Mouse (Mus musculus): Measurements from ENCODE around the gene Hs3st3a1. TPM values are rescaled to one million over a fixed set of nuclear protein-coding genes. Genes with fewer than 3 reads are reported as not detected.

The Hs3st3a1 gene
- polyA plus RNA-seq, 2 experiments = 0.06 to 0.20 TPM

DNA sequence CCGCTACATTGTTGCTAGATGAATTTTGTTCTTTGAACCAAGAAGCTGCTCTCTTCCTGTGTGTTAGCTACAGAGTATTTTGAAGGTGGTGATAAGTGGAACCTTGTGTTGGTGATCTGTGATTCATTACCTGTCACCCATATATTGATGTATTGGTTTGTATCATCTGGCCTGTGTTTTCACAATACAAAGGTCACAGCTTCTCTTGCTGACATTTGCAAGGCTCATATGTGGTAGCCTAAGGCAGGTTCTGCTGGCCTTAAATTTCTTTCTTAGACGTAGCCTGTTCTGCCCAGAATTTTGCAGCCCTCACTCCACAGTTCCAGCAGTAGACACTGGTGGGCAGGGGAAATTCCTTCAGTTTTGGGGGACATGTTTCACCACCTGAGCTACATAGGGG is 125.3 kb downstream of the Hs3st3a1 start:
- ATAC-seq (ENCODE audit: insufficient read depth) (no peak), DNase-seq (ENCODE audit: low read depth in 3 of 3, low spot score in 3 of 3) (no peak)
- TF ChIP-seq CTCF (IDR thresholded peaks at IDR 0.05; ENCODE audit: low read depth) = no peak
- Histone ChIP-seq H3K27ac (no peak overlapping the region), H3K4me2 (ENCODE audit: low read depth) (no peak overlapping the region), H3K36me3 (replicated peaks; ENCODE audit: control insufficient read depth, insufficient read depth, low read depth) (no peaks in the 10 kb centered on the region), H3K4me3 (ENCODE audit: insufficient read depth in 1 of 2, low read depth in 2 of 2, low read length in 2 of 2) (no peak overlapping the region), H3K4me1 (replicated peaks; ENCODE audit: control insufficient read depth in 2 of 2, insufficient read depth in 2 of 2, low read length in 1 of 2) (no peaks in the 10 kb centered on the region), H3K9ac (replicated peaks) (no peak overlapping the region), H3K9me3 (ENCODE audit: control insufficient read depth, low read length) (no peaks in the 10 kb centered on the region), H3K27me3 (ENCODE audit: control insufficient read depth, insufficient read depth, low read length) (no peaks in the 10 kb centered on the region)
- WGBS (ENCODE audit: insufficient replicate concordance) = 45% methylated on average over 2 of the region's 2 CpGs

DNA sequence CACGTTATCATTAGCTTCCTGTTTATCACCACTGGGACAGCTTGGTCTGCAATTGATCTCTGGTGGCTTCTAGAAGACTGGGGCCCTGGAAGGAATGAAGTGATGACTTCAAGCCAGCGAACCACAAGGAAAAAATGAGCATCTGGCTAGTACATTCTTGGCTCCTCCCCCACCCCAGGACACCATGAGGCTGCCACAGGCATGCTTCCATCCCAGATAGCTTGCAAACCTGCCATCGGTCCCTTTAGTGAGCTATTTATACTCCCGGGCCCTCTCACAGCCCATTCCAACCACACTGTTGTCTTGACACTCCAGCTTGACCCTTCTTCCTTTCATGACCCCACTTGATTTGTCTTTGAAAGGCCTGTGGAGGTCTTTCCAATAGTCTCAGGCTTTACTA is 127.6 kb downstream of the Hs3st3a1 start:
- Histone ChIP-seq H3K9me3 (ENCODE audit: control insufficient read depth, low read length) (no peaks in the 10 kb centered on the region), H3K4me1 (replicated peaks; ENCODE audit: control insufficient read depth in 2 of 2, insufficient read depth in 2 of 2, low read length in 1 of 2) (no peaks in the 10 kb centered on the region), H3K4me3 (ENCODE audit: insufficient read depth in 1 of 2, low read depth in 2 of 2, low read length in 2 of 2) (no peak overlapping the region), H3K27me3 (ENCODE audit: control insufficient read depth, insufficient read depth, low read length) (no peaks in the 10 kb centered on the region), H3K4me2 (ENCODE audit: low read depth) (no peak overlapping the region), H3K9ac (replicated peaks) (no peak overlapping the region), H3K27ac (no peak overlapping the region), H3K36me3 (replicated peaks; ENCODE audit: control insufficient read depth, insufficient read depth, low read depth) (no peaks in the 10 kb centered on the region)
- DNase-seq (ENCODE audit: low read depth in 3 of 3, low spot score in 3 of 3) (no peak), ATAC-seq (ENCODE audit: insufficient read depth) (no peak)
- TF ChIP-seq EP300 (IDR thresholded peaks at IDR 0.05; ENCODE audit: low read depth) (no peak), CTCF (IDR thresholded peaks at IDR 0.05; ENCODE audit: low read depth) (no peak)
- 31% methylated on average over 4 of the region's 4 CpGs for WGBS (ENCODE audit: insufficient replicate concordance)

Other genes with a start within 250 kb of the Hs3st3a1 start
- 0.03 TPM in 1 of 2 replicates, not detected in the other for gene F930015N05Rik, start 1.3 kb downstream of the Hs3st3a1 start, polyA plus RNA-seq (2012; rRNA removed)
- not detected in 2 replicates for gene F930015N05Rik, start 1.3 kb downstream of the Hs3st3a1 start, polyA plus RNA-seq (2014; fragmentation: Nextera tagmentation; extraction: Ambion mirVana)